Mouse (Mus musculus) midbrain, embryonic 15.5 days (tissue): Measurements from ENCODE around the gene Mtfr1l. TPM values are rescaled to one million over a fixed set of nuclear protein-coding genes. Genes with fewer than 3 reads are reported as not detected.

Experiments
- ATAC-seq: fragments of 200-750 bp; cut with Nextera tagmentation; replicated peaks from 2 replicates; pipeline ENCODE4 v1.8.0; 2017; ENCODE audit warnings: moderate TSS enrichment
- H3K27ac ChIP-seq: fragments of 300-500 bp; sonication (generic); 2 replicates; pipeline ENCODE4 v1.5.1; 2015; ENCODE audit warnings: mild to moderate bottlenecking, inconsistent platforms
- H3K27me3 ChIP-seq: fragments of 300-500 bp; sonication (generic); replicated peaks from 2 replicates; pipeline ENCODE4 v1.6.1; 2015; ENCODE audit warnings: inconsistent platforms
- H3K36me3 ChIP-seq: fragments of 300-500 bp; sonication (generic); replicated peaks from 2 replicates; pipeline ENCODE4 v1.6.1; 2015; ENCODE audit warnings: inconsistent platforms
- H3K4me1 ChIP-seq: fragments of 300-500 bp; sonication (generic); 2 replicates; pipeline ENCODE4 v1.6.1; 2015; ENCODE audit warnings: inconsistent platforms
- H3K4me2 ChIP-seq: fragments of 300-500 bp; sonication (generic); 2 replicates; pipeline ENCODE4 v1.6.1; 2015; ENCODE audit warnings: inconsistent platforms, mild to moderate bottlenecking, moderate library complexity
- H3K4me3 ChIP-seq: fragments of 300-500 bp; sonication (generic); 2 replicates; pipeline ENCODE4 v1.5.1; 2015; ENCODE audit warnings: mild to moderate bottlenecking, inconsistent platforms
- H3K9ac ChIP-seq: fragments of 300-500 bp; sonication (generic); 2 replicates; pipeline ENCODE4 v1.6.1; 2015; ENCODE audit warnings: mild to moderate bottlenecking, inconsistent platforms
- H3K9me3 ChIP-seq: fragments of 300-500 bp; sonication (generic); 2 replicates; pipeline ENCODE4 v1.6.1; 2016; ENCODE audit warnings: inconsistent platforms
- WGBS: fragments of 180-500 bp; shearing (Covaris S2); methylation state at CpG from one replicate; pipeline ENCODE4 v1.1.7; 2015; ENCODE audit warnings: mixed read lengths; 5-methylcytosine and 5-hydroxymethylcytosine counted together
- polyA plus RNA-seq: library from polyadenylated mRNA; unstranded; fragments of >200 nt; fragmentation: Nextera tagmentation; extraction: Ambion mirVana; gene quantifications from 2 replicates; pipeline ENCODE4 v1.2.1, GENCODE M21; 2015

Gene Mtfr1l
- polyA plus RNA-seq, 1 experiment from 2014 or later, result 164 TPM

DNA sequence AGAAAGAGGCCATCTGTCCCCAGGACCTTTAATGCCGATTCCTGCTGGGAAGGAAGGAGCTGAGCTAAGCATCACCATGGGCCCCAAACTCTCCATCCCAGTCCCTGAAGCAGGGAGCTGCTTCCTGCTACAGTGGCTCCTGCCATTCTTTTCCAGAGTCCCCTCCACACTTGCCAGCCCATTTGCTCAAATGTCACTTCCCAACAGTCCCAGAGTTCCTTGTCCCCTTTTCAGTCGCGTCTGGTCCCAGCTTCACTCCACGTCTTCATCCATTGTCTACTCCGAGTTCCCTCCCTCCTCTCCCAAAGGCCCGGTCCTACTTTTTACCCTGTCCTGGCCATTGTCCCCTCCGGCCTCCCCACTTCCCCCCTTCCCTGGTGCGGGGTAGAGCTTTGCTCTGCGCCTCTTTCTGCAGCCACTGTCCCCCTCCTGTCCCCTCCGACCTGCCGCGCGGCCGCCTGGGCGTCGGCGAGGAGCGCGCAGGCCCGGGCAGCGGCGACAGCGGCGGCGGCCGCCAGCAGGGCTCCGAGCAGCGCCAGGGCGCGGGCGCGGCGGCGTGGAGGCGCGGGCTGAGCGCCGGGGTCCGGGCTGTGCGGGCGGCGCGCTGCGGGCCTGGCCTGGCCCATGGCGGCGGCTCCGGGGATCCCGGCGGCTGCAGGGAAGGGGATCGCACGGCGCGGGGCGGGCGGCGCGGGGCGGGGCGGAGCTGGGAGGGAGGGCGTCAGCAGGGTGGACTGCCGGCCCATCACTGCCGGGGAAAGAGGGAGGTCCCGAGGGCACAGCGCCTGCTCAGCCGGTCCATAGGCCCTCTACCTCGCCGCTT is 16.5 kb upstream of the Mtfr1l start, which contains the start of gene Selenon:
Gene Selenon (minus strand): TSS at position 673 of the 823 bp plus-strand sequence.
- Histone ChIP-seq H3K4me1 (peaks cover 39% of the 10 kb centered on the region), H3K4me3 (peak within 1 kb of the TSS; percentile 60), H3K9me3 (no peaks in the 10 kb centered on the region), H3K27me3 (no peaks in the 10 kb centered on the region), H3K4me2 (peak within 1 kb of the TSS; percentile 82), H3K9ac (peak within 1 kb of the TSS; percentile 84), H3K27ac (peak within 1 kb of the TSS; percentile 87), H3K36me3 (peaks cover 13% of the 10 kb centered on the region; the same call in 1 of the 2 replicates)
- under 1% methylated on average over 55 of the region's 67 CpGs for WGBS
- ATAC-seq, result peak; percentile 81

DNA sequence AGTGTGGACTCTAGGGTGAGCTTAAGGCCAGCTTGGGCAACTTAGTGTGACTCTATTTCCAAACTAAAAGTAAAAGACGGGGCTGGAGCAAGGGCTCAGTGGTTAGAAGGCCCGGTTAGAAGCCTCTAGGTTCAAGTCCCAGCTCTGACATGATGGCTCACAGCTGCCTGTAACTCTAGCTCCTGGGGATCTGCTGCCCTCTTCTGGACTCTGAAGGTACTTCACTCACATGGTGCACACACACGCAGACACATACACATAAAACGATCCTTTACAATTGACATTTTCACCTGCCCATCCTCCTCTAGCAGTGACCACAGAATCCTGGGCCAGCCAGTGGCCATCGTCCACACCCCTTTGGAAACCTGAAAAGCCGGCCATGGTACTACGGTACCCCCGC is 14.7 kb upstream of the Mtfr1l start:
- H3K4me3 ChIP-seq, result no peak overlapping the region
- peaks cover 39% of the 10 kb centered on the region for H3K4me1 ChIP-seq
- peaks cover 13% of the 10 kb centered on the region; the same call in 1 of the 2 replicates for H3K36me3 ChIP-seq
- no peak overlapping the region for H3K4me2 ChIP-seq
- H3K27ac ChIP-seq, result no peak overlapping the region
- WGBS, result 97% methylated on average over 8 of the region's 8 CpGs
- H3K27me3 ChIP-seq, result no peaks in the 10 kb centered on the region
- H3K9me3 ChIP-seq, result no peaks in the 10 kb centered on the region
- ATAC-seq, result no peak
- no peak overlapping the region for H3K9ac ChIP-seq

GRCm38 (mm10) chr4:134548169-134548938 is 13.2 kb upstream of the Mtfr1l start:
- Histone ChIP-seq H3K36me3 (peaks cover 20% of the 10 kb centered on the region; the same call in 1 of the 2 replicates), H3K9ac (no peak overlapping the region)
- no peak for ATAC-seq

DNA sequence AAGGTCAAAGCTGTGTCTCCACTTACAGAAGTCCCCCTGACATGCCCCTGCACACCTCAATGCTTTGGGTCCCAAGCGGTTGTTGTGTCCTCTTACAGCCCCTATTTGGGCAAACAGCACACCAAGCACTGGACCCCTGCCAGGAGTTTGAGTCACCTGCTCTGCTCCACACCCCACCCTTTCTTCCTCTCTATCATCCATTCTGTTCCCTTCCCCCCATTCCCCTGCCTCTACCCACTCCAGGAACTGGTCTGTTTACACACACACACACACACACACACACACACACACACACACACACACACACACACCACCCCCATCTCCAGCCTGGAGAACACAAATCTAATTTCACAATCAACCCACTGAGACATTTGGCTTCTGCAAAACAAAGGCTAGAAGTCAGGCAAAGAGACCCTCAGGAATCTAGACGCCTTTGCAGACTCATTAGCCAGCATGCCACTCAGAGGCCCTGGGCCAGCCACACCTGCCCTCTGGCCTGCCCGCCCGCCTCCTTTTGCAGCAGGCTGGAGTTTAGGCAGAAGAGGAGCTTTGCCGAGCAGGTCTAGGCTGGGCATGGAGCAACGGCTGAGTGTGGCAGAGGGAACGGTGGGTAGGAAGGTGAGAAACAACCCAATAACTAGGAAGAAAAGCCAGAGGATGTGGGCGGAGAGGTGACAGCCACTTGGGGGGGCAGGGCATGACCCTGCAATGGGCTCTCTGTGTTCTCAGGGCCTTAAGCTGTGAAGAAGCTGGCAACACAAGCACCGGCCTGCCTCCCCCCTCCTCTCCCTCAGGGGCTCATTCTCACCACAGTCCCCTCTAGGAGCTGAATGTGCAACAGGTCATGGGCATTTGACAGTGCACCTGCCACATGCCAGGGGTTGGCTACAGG is 11.9 kb upstream of the Mtfr1l start:
- ATAC-seq, result no peak
- Histone ChIP-seq H3K36me3 (peaks cover 25% of the 10 kb centered on the region; the same call in 1 of the 2 replicates), H3K27me3 (no peaks in the 10 kb centered on the region), H3K27ac (no peak overlapping the region), H3K9ac (no peak overlapping the region), H3K4me2 (no peak overlapping the region), H3K9me3 (no peaks in the 10 kb centered on the region), H3K4me1 (peaks cover 34% of the 10 kb centered on the region), H3K4me3 (no peak overlapping the region)
- WGBS, result 73% methylated on average over 9 of the region's 9 CpGs

More at GRCm38 (mm10) chr4:134548169-134548938, 13.2 kb upstream of the Mtfr1l start:
- Histone ChIP-seq H3K27ac (no peak overlapping the region), H3K27me3 (no peaks in the 10 kb centered on the region), H3K9me3 (no peaks in the 10 kb centered on the region), H3K4me3 (no peak overlapping the region), H3K4me2 (no peak overlapping the region), H3K4me1 (peaks cover 39% of the 10 kb centered on the region)
- WGBS, result 63% methylated on average over 18 of the region's 18 CpGs

GRCm38 (mm10) chr4:134543261-134543660 is 8.1 kb upstream of the Mtfr1l start:
- Histone ChIP-seq H3K27me3 (no peaks in the 10 kb centered on the region), H3K4me1 (peaks cover 13% of the 10 kb centered on the region), H3K4me3 (no peak overlapping the region), H3K9me3 (no peaks in the 10 kb centered on the region), H3K27ac (no peak overlapping the region), H3K9ac (no peak overlapping the region), H3K36me3 (peaks cover 17% of the 10 kb centered on the region; the same call in 1 of the 2 replicates), H3K4me2 (no peak overlapping the region)
- ATAC-seq, result peak; percentile 58
- 16% methylated on average over 5 of the region's 5 CpGs for WGBS

- Histone ChIP-seq H3K27ac (no peak overlapping the region), H3K36me3 (peaks cover 14% of the 10 kb centered on the region; the same call in 1 of the 2 replicates), H3K9me3 (no peaks in the 10 kb centered on the region), H3K4me1 (peaks cover 7% of the 10 kb centered on the region), H3K4me3 (no peak overlapping the region), H3K9ac (no peak overlapping the region), H3K4me2 (no peak overlapping the region), H3K27me3 (no peaks in the 10 kb centered on the region)
- no peak for ATAC-seq
- 93% methylated on average over 9 of the region's 9 CpGs for WGBS
Measured at GRCm38 (mm10) chr4:134542726-134543125, 7.5 kb upstream of the Mtfr1l start.

DNA sequence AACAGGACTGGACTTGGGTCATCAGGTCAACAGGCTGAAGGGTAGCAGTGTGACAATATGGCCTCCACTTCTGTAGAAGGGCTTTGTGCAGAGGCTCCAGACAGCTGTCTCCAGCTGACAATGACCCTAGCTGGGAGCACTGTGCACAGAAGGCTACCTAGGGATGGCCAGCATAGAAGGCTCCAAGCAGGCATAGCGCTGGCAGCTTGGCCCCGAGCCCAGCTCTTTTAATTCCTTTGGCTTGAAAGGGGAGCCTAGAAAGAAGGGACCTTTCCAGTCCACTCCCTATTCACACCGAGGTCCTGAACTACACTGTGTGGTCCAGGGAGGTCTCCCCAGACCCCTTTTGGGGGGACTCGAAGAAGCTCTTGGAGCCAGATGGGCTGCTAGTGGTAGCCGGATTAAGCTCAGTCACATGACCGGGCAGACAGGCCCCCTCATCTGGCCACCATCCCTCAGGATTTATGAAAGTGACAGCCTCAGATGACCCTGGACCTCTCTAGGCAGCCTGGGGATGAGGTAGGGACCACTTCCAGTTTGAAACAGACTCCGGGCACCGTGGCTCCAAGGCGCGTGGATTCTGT is 3.9 kb upstream of the Mtfr1l start:
- peaks cover 11% of the 10 kb centered on the region for H3K4me1 ChIP-seq
- H3K4me2 ChIP-seq, result no peak overlapping the region
- WGBS, result 77% methylated on average over 10 of the region's 10 CpGs
- peaks cover 7% of the 10 kb centered on the region; the same call in 1 of the 2 replicates for H3K36me3 ChIP-seq
- 0 out of 2 replicates have a peak overlapping the region, but pooled peaks have one; percentile 3 for H3K27ac ChIP-seq
- ATAC-seq, result no peak
- H3K27me3 ChIP-seq, result no peaks in the 10 kb centered on the region
- H3K4me3 ChIP-seq, result no peak overlapping the region
- no peaks in the 10 kb centered on the region for H3K9me3 ChIP-seq
- no peak overlapping the region for H3K9ac ChIP-seq

GRCm38 (mm10) chr4:134535787-134536151 is 582 bp upstream of the Mtfr1l start:
- Histone ChIP-seq H3K4me3 (peak overlapping the region; percentile 92), H3K9ac (peak overlapping the region; percentile 9; the same call in 1 of the 2 replicates), H3K27me3 (no peaks in the 10 kb centered on the region), H3K4me2 (peak overlapping the region; percentile 87), H3K4me1 (peaks cover 23% of the 10 kb centered on the region), H3K27ac (peak overlapping the region; percentile 84; the same call in 1 of the 2 replicates), H3K36me3 (peaks cover 7% of the 10 kb centered on the region; the same call in 1 of the 2 replicates), H3K9me3 (no peaks in the 10 kb centered on the region)
- ATAC-seq, result peak; percentile 34
- 5% methylated on average over 8 of the region's 8 CpGs for WGBS

- peak; percentile 16 for ATAC-seq
- peak overlapping the region; percentile 78 for H3K9ac ChIP-seq
- H3K9me3 ChIP-seq, result no peaks in the 10 kb centered on the region
- peak overlapping the region; percentile 87 for H3K4me2 ChIP-seq
- no peaks in the 10 kb centered on the region for H3K27me3 ChIP-seq
- peaks cover 23% of the 10 kb centered on the region for H3K4me1 ChIP-seq
- under 1% methylated on average over 56 of the region's 57 CpGs for WGBS
- peaks cover 21% of the 10 kb centered on the region for H3K36me3 ChIP-seq
- H3K4me3 ChIP-seq, result peak overlapping the region; percentile 92
- H3K27ac ChIP-seq, result peak overlapping the region; percentile 84
Measured at GRCm38 (mm10) chr4:134534124-134534886, 882 bp downstream of the Mtfr1l start.

GRCm38 (mm10) chr4:134533421-134533820 is 1.8 kb downstream of the Mtfr1l start:
- peaks cover 23% of the 10 kb centered on the region for H3K4me1 ChIP-seq
- no peak overlapping the region for H3K27ac ChIP-seq
- 0 out of 2 replicates have a peak overlapping the region, but pooled peaks have one; percentile 92 for H3K4me3 ChIP-seq
- peaks cover 29% of the 10 kb centered on the region for H3K36me3 ChIP-seq
- H3K9ac ChIP-seq, result peak overlapping the region; percentile 78; the same call in 1 of the 2 replicates
- H3K9me3 ChIP-seq, result no peaks in the 10 kb centered on the region
- no peak for ATAC-seq
- H3K27me3 ChIP-seq, result no peaks in the 10 kb centered on the region
- H3K4me2 ChIP-seq, result peak overlapping the region; percentile 87
- WGBS, result 82% methylated on average over 4 of the region's 4 CpGs
